Mouse (Mus musculus) ovary, postnatal 36 days (tissue): ENCODE data around the gene Tsga10.

Experiments
- DNase-seq: peaks from one replicate; pipeline ENCODE4 v3.0.0; 2022; ENCODE audit warnings: low spot score, mixed read lengths

Tsga10 gene

GRCm38 (mm10) chr1:37864511-37865400, 1.5 kb downstream of the Tsga10 start:
- DNase-seq: peak; percentile 100

- DNase-seq: no peak
Observed at GRCm38 (mm10) chr1:37850696-37851095, 15.5 kb downstream of the Tsga10 start.

GRCm38 (mm10) chr1:37846878-37847277, 19.4 kb downstream of the Tsga10 start:
- DNase-seq: no peak

GRCm38 (mm10) chr1:37831681-37832080, 34.5 kb downstream of the Tsga10 start:
- DNase-seq: no peak

GRCm38 (mm10) chr1:37802291-37802690, 63.9 kb downstream of the Tsga10 start:
- DNase-seq: peak; percentile 4

- DNase-seq: no peak
Observed at GRCm38 (mm10) chr1:37800298-37800697, 65.9 kb downstream of the Tsga10 start.

GRCm38 (mm10) chr1:37799505-37799904, 66.7 kb downstream of the Tsga10 start:
- DNase-seq: no peak

GRCm38 (mm10) chr1:37759407-37759806, 106.8 kb downstream of the Tsga10 start:
- DNase-seq: no peak

- DNase-seq: no peak
Observed at GRCm38 (mm10) chr1:37744650-37745259, 121.5 kb downstream of the Tsga10 start.

GRCm38 (mm10) chr1:37742602-37743270, 123.5 kb downstream of the Tsga10 start:
- no peak for DNase-seq

GRCm38 (mm10) chr1:37742126-37742525, 124.1 kb downstream of the Tsga10 start:
- DNase-seq: no peak

GRCm38 (mm10) chr1:37740161-37740802, 125.9 kb downstream of the Tsga10 start:
- DNase-seq: no peak

- DNase-seq: no peak
Observed at GRCm38 (mm10) chr1:37738895-37739294, 127.3 kb downstream of the Tsga10 start.

- DNase-seq: no peak
Observed at GRCm38 (mm10) chr1:37737045-37737444, 129.2 kb downstream of the Tsga10 start.

- no peak for DNase-seq
Observed at GRCm38 (mm10) chr1:37735932-37736331, 130.3 kb downstream of the Tsga10 start.

- no peak for DNase-seq
Observed at GRCm38 (mm10) chr1:37734841-37735240, 131.4 kb downstream of the Tsga10 start.

- no peak for DNase-seq
Observed at GRCm38 (mm10) chr1:37729353-37729752, 136.9 kb downstream of the Tsga10 start.

- DNase-seq: no peak
Observed at GRCm38 (mm10) chr1:37728053-37728452, 138.2 kb downstream of the Tsga10 start.

GRCm38 (mm10) chr1:37727186-37727585, 139.0 kb downstream of the Tsga10 start:
- DNase-seq: no peak

- no peak for DNase-seq
Observed at GRCm38 (mm10) chr1:37726426-37726825, 139.8 kb downstream of the Tsga10 start.

GRCm38 (mm10) chr1:37725880-37726279, 140.3 kb downstream of the Tsga10 start:
- no peak for DNase-seq

- DNase-seq: no peak
Observed at GRCm38 (mm10) chr1:37721092-37721491, 145.1 kb downstream of the Tsga10 start.
